Mouse (Mus musculus): ENCODE results near the gene Gpx4. TPM values are rescaled to one million over a fixed set of nuclear protein-coding genes. Genes with fewer than 3 reads are reported as not detected.

The Gpx4 gene
- polyA plus RNA-seq, 1 experiment = 259 TPM

DNA sequence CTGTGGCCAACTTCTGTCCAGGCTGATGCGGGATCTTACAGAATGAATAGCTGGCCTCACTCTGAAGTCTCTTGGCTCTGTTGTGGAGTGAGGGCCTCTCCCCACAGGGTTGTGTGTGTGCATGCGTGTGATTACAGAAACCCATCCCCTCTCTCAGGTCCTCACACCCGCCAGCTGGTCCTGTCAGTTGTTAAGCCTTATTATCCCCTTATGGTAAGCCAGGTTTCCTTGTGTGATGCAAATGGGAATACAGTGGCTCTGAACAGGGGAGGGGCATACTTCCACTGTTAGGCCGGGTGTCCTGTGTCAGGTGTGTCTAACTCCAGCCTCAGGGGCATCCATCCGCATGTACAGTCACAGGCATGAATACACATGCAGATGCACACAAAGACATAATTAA is 1.2 kb upstream of the Gpx4 start:
- Histone ChIP-seq H3K4me3 (ENCODE audit: extremely low read depth, insufficient read depth, insufficient read length) (no peak overlapping the region), H3K36me3 (ENCODE audit: control insufficient read depth, insufficient read depth, low read length) (no peaks in the 10 kb centered on the region), H3K27ac (ENCODE audit: insufficient read depth, low read length) (no peak overlapping the region), H3K4me1 (ENCODE audit: control insufficient read depth, insufficient read depth, insufficient read length) (peaks cover 11% of the 10 kb centered on the region; the same call in 1 of the 2 replicates), H3K27me3 (ENCODE audit: control insufficient read depth, insufficient read depth, low read length) (no peaks in the 10 kb centered on the region)
- TF ChIP-seq POLR2A (IDR thresholded peaks at IDR 0.05; ENCODE audit: low read depth, low read length) = no peak
- TF ChIP-seq CTCF (IDR thresholded peaks at IDR 0.05; ENCODE audit: extremely low read depth, insufficient read depth, insufficient read length, insufficient replicate concordance) = no peak
- WGBS = 90% methylated on average over 5 of the region's 5 CpGs
- no peak for DNase-seq (ENCODE audit: low read depth in 1 of 2, low spot score in 2 of 2)

DNA sequence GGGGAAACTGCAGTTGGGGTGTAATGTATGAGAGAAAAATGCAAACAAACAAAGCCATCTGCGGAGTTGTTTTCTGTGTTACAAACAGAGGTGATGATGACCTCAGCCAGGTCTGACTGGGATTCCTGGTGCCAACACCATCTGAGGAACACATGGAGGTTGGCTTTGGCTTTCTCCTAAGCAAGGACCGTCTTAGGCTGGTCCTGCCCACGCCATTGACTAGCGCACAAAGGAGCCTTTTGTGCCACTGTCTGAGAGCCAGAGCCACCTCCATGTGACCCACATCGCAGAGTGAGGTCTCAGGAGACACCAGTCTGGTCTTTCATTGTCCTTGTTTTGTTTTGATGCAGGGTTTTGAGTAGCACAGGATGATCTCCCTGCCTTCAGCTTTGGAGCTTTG is 1.4 kb downstream of the Gpx4 start:
- WGBS = 81% methylated on average over 5 of the region's 5 CpGs
- Histone ChIP-seq H3K4me3 (ENCODE audit: extremely low read depth, insufficient read depth, insufficient read length) (no peak overlapping the region), H3K27me3 (ENCODE audit: control insufficient read depth, insufficient read depth, low read length) (no peaks in the 10 kb centered on the region), H3K36me3 (ENCODE audit: control insufficient read depth, insufficient read depth, low read length) (no peaks in the 10 kb centered on the region), H3K27ac (ENCODE audit: insufficient read depth, low read length) (no peak overlapping the region), H3K4me1 (ENCODE audit: control insufficient read depth, insufficient read depth, insufficient read length) (peaks cover 29% of the 10 kb centered on the region; the same call in 1 of the 2 replicates)
- no peak for DNase-seq (ENCODE audit: low read depth in 1 of 2, low spot score in 2 of 2)
- no peak for TF ChIP-seq POLR2A (IDR thresholded peaks at IDR 0.05; ENCODE audit: low read depth, low read length)
- no peak for TF ChIP-seq CTCF (IDR thresholded peaks at IDR 0.05; ENCODE audit: extremely low read depth, insufficient read depth, insufficient read length, insufficient replicate concordance)

DNA sequence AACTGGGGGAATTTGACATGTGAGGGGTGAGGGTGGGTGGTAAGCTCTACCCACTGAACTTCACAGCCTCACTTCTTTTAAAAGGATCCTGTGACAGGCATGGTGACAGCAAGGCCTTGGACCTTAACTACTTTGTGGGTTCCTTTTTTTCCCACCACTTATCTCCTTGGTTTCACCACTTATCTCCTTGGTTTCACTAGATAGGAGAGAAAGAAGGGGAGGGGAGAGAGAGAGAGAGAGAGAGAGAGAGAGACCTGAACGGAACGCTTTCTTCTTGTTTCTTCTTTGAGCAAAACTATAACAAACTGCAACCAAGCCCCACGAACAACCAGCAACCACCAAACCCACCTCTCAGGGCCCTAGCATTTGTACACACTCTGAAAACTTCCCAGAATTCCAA is 1.9 kb downstream of the Gpx4 start:
- Histone ChIP-seq H3K4me1 (ENCODE audit: control insufficient read depth, insufficient read depth, insufficient read length) (peaks cover 29% of the 10 kb centered on the region; the same call in 1 of the 2 replicates), H3K27ac (ENCODE audit: insufficient read depth, low read length) (no peak overlapping the region), H3K36me3 (ENCODE audit: control insufficient read depth, insufficient read depth, low read length) (no peaks in the 10 kb centered on the region), H3K27me3 (ENCODE audit: control insufficient read depth, insufficient read depth, low read length) (no peaks in the 10 kb centered on the region), H3K4me3 (ENCODE audit: extremely low read depth, insufficient read depth, insufficient read length) (no peak overlapping the region)
- WGBS = 71% methylated on average over 3 of the region's 3 CpGs
- no peak for TF ChIP-seq POLR2A (IDR thresholded peaks at IDR 0.05; ENCODE audit: low read depth, low read length)
- TF ChIP-seq CTCF (IDR thresholded peaks at IDR 0.05; ENCODE audit: extremely low read depth, insufficient read depth, insufficient read length, insufficient replicate concordance) = no peak
- DNase-seq (ENCODE audit: low read depth in 1 of 2, low spot score in 2 of 2) = no peak

DNA sequence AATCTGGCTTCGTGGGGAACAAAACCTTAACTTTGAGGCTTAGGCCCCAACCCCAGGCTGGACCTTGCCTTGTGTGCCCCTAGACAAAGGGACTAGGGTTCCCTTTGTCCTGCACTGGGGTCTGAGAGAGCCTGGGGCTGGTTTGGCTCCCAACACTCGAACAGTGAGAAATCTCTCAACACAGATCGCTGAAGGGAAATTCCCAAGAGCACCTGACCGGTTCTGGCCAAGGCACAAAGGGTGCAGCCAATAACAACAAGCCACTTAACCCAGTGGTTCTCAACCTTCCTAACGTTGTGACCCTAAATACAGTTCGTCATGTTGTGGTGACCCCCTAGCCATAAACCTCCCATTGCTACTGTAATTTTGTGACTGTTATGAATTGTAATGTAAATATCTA is 3.3 kb downstream of the Gpx4 start:
- Histone ChIP-seq H3K4me1 (ENCODE audit: control insufficient read depth, insufficient read depth, insufficient read length) (peaks cover 29% of the 10 kb centered on the region; the same call in 1 of the 2 replicates), H3K27me3 (ENCODE audit: control insufficient read depth, insufficient read depth, low read length) (no peaks in the 10 kb centered on the region), H3K27ac (ENCODE audit: insufficient read depth, low read length) (peak overlapping the region; percentile 49), H3K4me3 (ENCODE audit: extremely low read depth, insufficient read depth, insufficient read length) (no peak overlapping the region), H3K36me3 (ENCODE audit: control insufficient read depth, insufficient read depth, low read length) (no peaks in the 10 kb centered on the region)
- 63% methylated on average over 6 of the region's 6 CpGs for WGBS
- no peak for TF ChIP-seq CTCF (IDR thresholded peaks at IDR 0.05; ENCODE audit: extremely low read depth, insufficient read depth, insufficient read length, insufficient replicate concordance)
- TF ChIP-seq POLR2A (IDR thresholded peaks at IDR 0.05; ENCODE audit: low read depth, low read length) = no peak
- no peak for DNase-seq (ENCODE audit: low read depth in 1 of 2, low spot score in 2 of 2)

DNA sequence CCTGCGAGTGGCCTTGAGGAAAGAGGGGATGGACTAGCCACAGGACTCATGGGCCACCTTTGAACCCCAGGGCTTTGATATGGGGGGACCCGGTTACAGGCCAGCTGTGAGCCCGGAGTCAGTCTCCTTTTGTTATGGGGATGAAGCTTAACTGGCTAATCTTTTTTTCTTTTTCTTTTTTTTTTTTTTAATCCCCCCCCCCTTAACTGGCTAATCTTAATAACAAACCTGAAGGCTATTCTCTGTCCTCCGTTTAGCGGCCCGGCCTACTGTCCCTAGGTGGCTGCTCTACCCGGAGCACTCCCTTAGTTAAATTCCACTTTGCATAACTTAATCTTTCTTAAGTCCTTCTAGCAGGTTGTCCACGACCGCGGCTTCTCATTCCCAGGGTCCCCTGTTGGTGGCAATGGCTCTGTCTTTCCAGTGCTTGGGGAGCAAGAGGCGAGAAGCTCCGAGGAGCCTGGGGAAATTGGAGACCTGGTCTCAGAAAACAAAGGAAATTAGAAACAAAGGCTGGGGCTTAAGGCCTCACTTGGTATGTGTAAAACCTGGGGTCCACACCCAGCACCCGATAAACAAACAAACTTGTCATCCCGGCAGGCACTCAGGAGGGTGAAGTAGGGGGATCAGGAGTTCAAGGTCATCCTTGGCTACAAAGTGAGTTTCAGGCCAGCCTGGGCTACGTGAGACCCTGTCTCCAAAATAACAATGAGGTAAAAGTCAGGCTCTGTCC is 4.1 kb downstream of the Gpx4 start:
- peaks cover 29% of the 10 kb centered on the region; the same call in 1 of the 2 replicates for H3K4me1 ChIP-seq (ENCODE audit: control insufficient read depth, insufficient read depth, insufficient read length)
- TF ChIP-seq POLR2A (IDR thresholded peaks at IDR 0.05; ENCODE audit: low read depth, low read length) = no peak
- no peak for TF ChIP-seq CTCF (IDR thresholded peaks at IDR 0.05; ENCODE audit: extremely low read depth, insufficient read depth, insufficient read length, insufficient replicate concordance)
- peaks cover 4% of the 10 kb centered on the region for H3K36me3 ChIP-seq (ENCODE audit: control insufficient read depth, insufficient read depth, low read length)
- WGBS = 75% methylated on average over 15 of the region's 15 CpGs
- H3K4me3 ChIP-seq (ENCODE audit: extremely low read depth, insufficient read depth, insufficient read length) = no peak overlapping the region
- H3K27me3 ChIP-seq (ENCODE audit: control insufficient read depth, insufficient read depth, low read length) = no peaks in the 10 kb centered on the region
- H3K27ac ChIP-seq (ENCODE audit: insufficient read depth, low read length) = peak overlapping the region; percentile 85
- no peak for DNase-seq (ENCODE audit: low read depth in 1 of 2, low spot score in 2 of 2)

DNA sequence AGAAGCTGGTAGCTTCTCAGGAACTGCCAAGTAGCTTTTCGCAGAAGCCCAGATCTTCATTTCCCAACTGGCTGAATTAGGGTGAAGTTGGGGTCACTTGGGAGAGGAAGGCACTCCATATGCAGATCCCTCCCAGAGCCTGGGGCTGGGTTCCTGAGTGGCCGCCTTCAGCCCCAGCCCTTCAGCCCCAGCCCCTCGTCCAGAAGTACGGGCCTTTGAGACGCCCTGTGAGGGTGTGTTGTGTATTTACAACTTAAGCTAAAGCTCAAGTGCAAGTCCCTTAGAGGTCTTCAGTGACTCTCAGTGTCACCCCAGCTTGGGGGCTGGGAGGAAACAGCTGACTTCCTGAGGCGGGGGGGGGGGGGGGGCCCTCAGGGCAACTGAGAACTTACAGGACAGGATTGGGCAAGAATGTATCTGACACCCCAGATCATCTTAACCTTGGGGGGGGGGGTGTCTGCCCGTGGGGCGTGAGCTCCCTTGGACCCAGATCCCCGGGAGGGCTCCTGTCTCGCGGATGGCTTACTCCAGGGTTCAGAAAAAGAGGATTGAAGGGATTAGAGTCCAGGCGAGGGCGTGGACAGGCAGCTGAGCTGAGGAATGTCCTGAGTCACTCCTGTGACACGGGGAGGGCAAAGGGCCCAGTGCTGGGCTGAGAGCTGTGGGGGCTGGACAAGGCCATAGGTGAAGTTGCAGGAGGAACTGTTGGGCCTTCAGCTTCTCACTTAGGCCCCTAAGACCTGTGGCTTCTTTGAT is 4.8 kb downstream of the Gpx4 start:
- Histone ChIP-seq H3K27ac (ENCODE audit: insufficient read depth, low read length) (peak overlapping the region; percentile 87), H3K4me3 (ENCODE audit: extremely low read depth, insufficient read depth, insufficient read length) (no peak overlapping the region), H3K4me1 (ENCODE audit: control insufficient read depth, insufficient read depth, insufficient read length) (peaks cover 29% of the 10 kb centered on the region; the same call in 1 of the 2 replicates), H3K36me3 (ENCODE audit: control insufficient read depth, insufficient read depth, low read length) (peaks cover 10% of the 10 kb centered on the region), H3K27me3 (ENCODE audit: control insufficient read depth, insufficient read depth, low read length) (no peaks in the 10 kb centered on the region)
- TF ChIP-seq POLR2A (IDR thresholded peaks at IDR 0.05; ENCODE audit: low read depth, low read length) = no peak
- TF ChIP-seq CTCF (IDR thresholded peaks at IDR 0.05; ENCODE audit: extremely low read depth, insufficient read depth, insufficient read length, insufficient replicate concordance) = no peak
- WGBS = 17% methylated on average over 14 of the region's 14 CpGs
- no peak for DNase-seq (ENCODE audit: low read depth in 1 of 2, low spot score in 2 of 2)

All from spleen, adult 2 months (tissue).